Mouse (Mus musculus): Measurements from ENCODE around the gene Cab39. TPM values are rescaled to one million over a fixed set of nuclear protein-coding genes. Genes with fewer than 3 reads are reported as not detected.

Gene Cab39
- polyA plus RNA-seq, 1 experiment from 2014 or later: 42.3 TPM

GRCm38 (mm10) chr1:85882003-85882402 is 88.8 kb downstream of the Cab39 start:
- Histone ChIP-seq H3K9ac (ENCODE audit: low read depth, low read length) (no peak overlapping the region), H3K9me3 (ENCODE audit: control insufficient read depth, low read length) (peaks cover 4% of the 10 kb centered on the region), H3K4me2 (ENCODE audit: low read length) (no peak overlapping the region), H3K4me3 (ENCODE audit: low read length) (no peak overlapping the region), H3K27ac (ENCODE audit: low read depth, low read length) (no peak overlapping the region), H3K27me3 (replicated peaks; ENCODE audit: control insufficient read depth, insufficient read depth, low read length) (no peaks in the 10 kb centered on the region), H3K4me1 (ENCODE audit: control insufficient read depth, insufficient read depth, low read depth, low read length) (no peaks in the 10 kb centered on the region), H3K36me3 (ENCODE audit: control insufficient read depth, insufficient read depth, low read length) (no peaks in the 10 kb centered on the region)
- 93% methylated on average over 12 of the region's 12 CpGs for WGBS
- no peak for ATAC-seq

GRCm38 (mm10) chr1:85887221-85887620 is 94.0 kb downstream of the Cab39 start:
- Histone ChIP-seq H3K27ac (ENCODE audit: low read depth, low read length) (no peak overlapping the region), H3K4me3 (ENCODE audit: low read length) (no peak overlapping the region), H3K4me1 (ENCODE audit: control insufficient read depth, insufficient read depth, low read depth, low read length) (no peaks in the 10 kb centered on the region), H3K36me3 (ENCODE audit: control insufficient read depth, insufficient read depth, low read length) (no peaks in the 10 kb centered on the region), H3K4me2 (ENCODE audit: low read length) (no peak overlapping the region), H3K27me3 (replicated peaks; ENCODE audit: control insufficient read depth, insufficient read depth, low read length) (no peaks in the 10 kb centered on the region), H3K9me3 (ENCODE audit: control insufficient read depth, low read length) (no peaks in the 10 kb centered on the region), H3K9ac (ENCODE audit: low read depth, low read length) (no peak overlapping the region)
- no peak for ATAC-seq
- WGBS: 90% methylated on average over 7 of the region's 7 CpGs

- WGBS: under 1% methylated on average over 35 of the region's 35 CpGs
- Histone ChIP-seq H3K9me3 (ENCODE audit: control insufficient read depth, low read length) (no peaks in the 10 kb centered on the region), H3K9ac (ENCODE audit: low read depth, low read length) (peak within 1 kb of the TSS; percentile 81), H3K27ac (ENCODE audit: low read depth, low read length) (peak within 1 kb of the TSS; percentile 88), H3K36me3 (ENCODE audit: control insufficient read depth, insufficient read depth, low read length) (no peaks in the 10 kb centered on the region), H3K27me3 (replicated peaks; ENCODE audit: control insufficient read depth, insufficient read depth, low read length) (no peaks in the 10 kb centered on the region), H3K4me1 (ENCODE audit: control insufficient read depth, insufficient read depth, low read depth, low read length) (peaks cover 43% of the 10 kb centered on the region), H3K4me3 (ENCODE audit: low read length) (peak within 1 kb of the TSS; percentile 72), H3K4me2 (ENCODE audit: low read length) (peak within 1 kb of the TSS; percentile 75)
- ATAC-seq: peak; percentile 90
These were observed 101.0 kb downstream of the Cab39 start, which contains the start of gene Itm2c for GRCm38 (mm10) chr1:85894231-85894747. Gene Itm2c, plus strand, starts transcription at chr1:85894281.

- ATAC-seq: peak; percentile 25
- Histone ChIP-seq H3K4me3 (ENCODE audit: low read length) (peak overlapping the region; percentile 72), H3K27me3 (replicated peaks; ENCODE audit: control insufficient read depth, insufficient read depth, low read length) (no peaks in the 10 kb centered on the region), H3K4me2 (ENCODE audit: low read length) (peak overlapping the region; percentile 75), H3K27ac (ENCODE audit: low read depth, low read length) (peak overlapping the region; percentile 88), H3K9ac (ENCODE audit: low read depth, low read length) (peak overlapping the region; percentile 81), H3K4me1 (ENCODE audit: control insufficient read depth, insufficient read depth, low read depth, low read length) (peaks cover 48% of the 10 kb centered on the region), H3K9me3 (ENCODE audit: control insufficient read depth, low read length) (no peaks in the 10 kb centered on the region), H3K36me3 (ENCODE audit: control insufficient read depth, insufficient read depth, low read length) (no peaks in the 10 kb centered on the region)
- WGBS: under 1% methylated on average over 30 of the region's 30 CpGs
These were observed 101.6 kb downstream of the Cab39 start for GRCm38 (mm10) chr1:85894748-85895360.

DNA sequence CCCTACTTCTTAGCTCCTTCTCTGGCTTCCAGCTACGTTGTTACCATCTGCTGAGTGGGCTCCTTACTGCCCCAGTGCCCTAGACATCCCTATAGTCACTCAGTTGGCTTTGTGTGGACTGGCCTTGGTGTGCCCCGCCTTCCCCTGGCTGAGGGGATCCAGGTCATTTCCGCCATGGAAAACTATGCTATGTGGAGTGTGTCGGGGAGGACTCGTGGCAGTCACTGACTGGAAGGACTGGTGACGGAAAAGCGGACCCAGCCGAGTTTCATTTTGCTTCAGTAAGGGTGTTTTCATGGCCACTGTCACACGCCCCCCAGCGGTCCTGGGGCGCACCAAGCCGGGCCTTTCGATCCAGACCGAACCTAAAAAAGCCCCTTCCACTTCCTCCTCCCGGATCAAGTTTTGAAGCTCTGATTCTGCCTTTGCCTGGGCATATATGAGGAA is 102.2 kb downstream of the Cab39 start:
- peak; percentile 53 for ATAC-seq
- under 1% methylated on average over 15 of the region's 15 CpGs for WGBS
- peak overlapping the region; percentile 81 for H3K9ac ChIP-seq (ENCODE audit: low read depth, low read length)
- H3K27ac ChIP-seq (ENCODE audit: low read depth, low read length): peak overlapping the region; percentile 88
- peaks cover 54% of the 10 kb centered on the region for H3K4me1 ChIP-seq (ENCODE audit: control insufficient read depth, insufficient read depth, low read depth, low read length)
- H3K27me3 ChIP-seq (replicated peaks; ENCODE audit: control insufficient read depth, insufficient read depth, low read length): no peaks in the 10 kb centered on the region
- no peaks in the 10 kb centered on the region for H3K9me3 ChIP-seq (ENCODE audit: control insufficient read depth, low read length)
- H3K4me3 ChIP-seq (ENCODE audit: low read length): peak overlapping the region; percentile 72
- no peaks in the 10 kb centered on the region for H3K36me3 ChIP-seq (ENCODE audit: control insufficient read depth, insufficient read depth, low read length)
- peak overlapping the region; percentile 75 for H3K4me2 ChIP-seq (ENCODE audit: low read length)

GRCm38 (mm10) chr1:85896110-85896509 is 102.9 kb downstream of the Cab39 start:
- WGBS: 48% methylated on average over 5 of the region's 5 CpGs
- Histone ChIP-seq H3K9me3 (ENCODE audit: control insufficient read depth, low read length) (no peaks in the 10 kb centered on the region), H3K27me3 (replicated peaks; ENCODE audit: control insufficient read depth, insufficient read depth, low read length) (no peaks in the 10 kb centered on the region), H3K27ac (ENCODE audit: low read depth, low read length) (no peak overlapping the region), H3K4me1 (ENCODE audit: control insufficient read depth, insufficient read depth, low read depth, low read length) (peaks cover 60% of the 10 kb centered on the region), H3K36me3 (ENCODE audit: control insufficient read depth, insufficient read depth, low read length) (no peaks in the 10 kb centered on the region), H3K4me3 (ENCODE audit: low read length) (peak overlapping the region; percentile 72), H3K9ac (ENCODE audit: low read depth, low read length) (peak overlapping the region; percentile 81), H3K4me2 (ENCODE audit: low read length) (peak overlapping the region; percentile 75)
- ATAC-seq: no peak

DNA sequence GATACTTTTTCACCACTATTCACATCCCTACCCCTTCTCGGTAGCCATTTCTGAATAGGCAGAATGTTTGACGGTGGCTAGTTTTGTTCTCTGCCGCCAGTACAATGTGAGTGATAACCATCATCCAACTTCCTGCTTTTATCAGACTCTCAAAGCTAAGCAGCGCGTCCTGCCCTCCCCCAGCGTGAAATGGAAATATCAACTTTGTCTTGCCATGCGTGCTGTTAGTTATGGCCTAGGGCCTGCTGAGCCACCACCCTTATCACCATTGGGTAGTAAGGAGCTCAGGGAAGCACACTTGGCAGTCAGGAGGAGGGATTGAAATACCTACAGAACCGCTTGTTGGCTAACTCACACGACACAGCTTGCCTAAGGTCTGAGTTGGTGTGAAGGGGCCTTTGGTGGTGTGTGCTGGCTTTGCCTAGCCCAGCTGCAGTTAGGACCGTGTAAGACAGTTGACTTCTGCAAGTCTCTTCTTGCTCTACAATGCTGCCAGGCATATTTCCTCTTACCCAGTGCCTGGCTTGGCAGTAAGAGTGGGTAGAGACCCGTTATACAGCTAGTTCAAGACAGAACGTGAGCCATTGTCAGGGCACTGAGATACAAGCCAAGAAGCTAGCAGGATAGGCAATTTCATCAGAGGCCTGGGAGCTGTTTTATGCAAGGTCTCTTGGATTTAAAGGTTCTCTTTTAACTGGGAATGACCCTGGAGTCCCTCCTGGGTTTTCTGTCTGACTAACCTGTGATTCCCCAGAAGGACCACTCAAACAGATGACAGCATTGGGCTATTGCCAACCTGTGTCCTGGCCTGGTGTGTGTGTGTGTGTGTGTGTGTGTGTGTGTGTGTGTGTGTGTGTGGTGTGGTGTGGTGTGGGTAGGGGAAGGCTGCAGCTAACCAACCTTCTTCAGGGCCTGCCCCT is 103.8 kb downstream of the Cab39 start:
- Histone ChIP-seq H3K4me1 (ENCODE audit: control insufficient read depth, insufficient read depth, low read depth, low read length) (peaks cover 68% of the 10 kb centered on the region), H3K27ac (ENCODE audit: low read depth, low read length) (peak overlapping the region; percentile 3; the same call in 1 of the 2 replicates), H3K36me3 (ENCODE audit: control insufficient read depth, insufficient read depth, low read length) (no peaks in the 10 kb centered on the region), H3K9me3 (ENCODE audit: control insufficient read depth, low read length) (no peaks in the 10 kb centered on the region), H3K27me3 (replicated peaks; ENCODE audit: control insufficient read depth, insufficient read depth, low read length) (no peaks in the 10 kb centered on the region), H3K4me3 (ENCODE audit: low read length) (peak overlapping the region; percentile 72; the same call in 1 of the 2 replicates), H3K4me2 (ENCODE audit: low read length) (peak overlapping the region; percentile 75), H3K9ac (ENCODE audit: low read depth, low read length) (peak overlapping the region; percentile 31; the same call in 1 of the 2 replicates)
- WGBS: 48% methylated on average over 12 of the region's 12 CpGs
- no peak for ATAC-seq

GRCm38 (mm10) chr1:85897901-85898760 is 104.9 kb downstream of the Cab39 start:
- Histone ChIP-seq H3K27me3 (replicated peaks; ENCODE audit: control insufficient read depth, insufficient read depth, low read length) (no peaks in the 10 kb centered on the region), H3K27ac (ENCODE audit: low read depth, low read length) (peak overlapping the region; percentile 76), H3K9ac (ENCODE audit: low read depth, low read length) (peak overlapping the region; percentile 20), H3K4me2 (ENCODE audit: low read length) (peak overlapping the region; percentile 75), H3K36me3 (ENCODE audit: control insufficient read depth, insufficient read depth, low read length) (no peaks in the 10 kb centered on the region), H3K4me3 (ENCODE audit: low read length) (0 out of 2 replicates have a peak overlapping the region, but pooled peaks have one; percentile 14), H3K9me3 (ENCODE audit: control insufficient read depth, low read length) (no peaks in the 10 kb centered on the region), H3K4me1 (ENCODE audit: control insufficient read depth, insufficient read depth, low read depth, low read length) (peaks cover 76% of the 10 kb centered on the region)
- 25% methylated on average over 8 of the region's 8 CpGs for WGBS
- no peak for ATAC-seq

All from hindbrain, embryonic 16.5 days (tissue).